Mouse (Mus musculus): Measurements from ENCODE around the gene Has1.

Gene Has1

DNA sequence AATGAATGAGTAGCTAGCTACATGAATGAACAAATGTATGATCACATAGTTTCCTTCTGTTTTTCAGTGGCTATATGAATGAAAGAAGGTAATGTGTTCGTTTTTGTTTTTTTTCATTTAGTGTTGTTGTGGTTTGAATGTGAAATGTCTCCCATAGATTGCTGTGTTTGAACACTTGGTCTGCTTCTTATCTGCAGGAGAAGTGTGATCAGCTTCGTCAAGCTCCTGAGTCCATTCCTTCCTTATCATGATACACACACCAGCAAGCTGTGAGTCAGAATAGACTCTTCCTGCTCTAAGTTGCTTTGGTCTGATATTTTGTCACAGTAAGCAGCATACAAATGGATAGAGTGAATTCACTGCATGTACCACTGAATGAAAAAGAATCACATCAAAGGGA, 6.0 kb downstream of the Has1 start:
- POLR2A ChIA-PET: interaction anchor here (0.7 to 2.2 kb wide), 6 partner anchors 9 to 87 kb away, joined by 3 to 8 read pairs (median 4); no protein-coding TSS in a partner anchor
- CTCF ChIA-PET: interaction anchor here in 1 of 4 experiments (1.6 kb wide), 1 partner anchor 11 kb away, joined by 6 read pairs; no protein-coding TSS in a partner anchor

DNA sequence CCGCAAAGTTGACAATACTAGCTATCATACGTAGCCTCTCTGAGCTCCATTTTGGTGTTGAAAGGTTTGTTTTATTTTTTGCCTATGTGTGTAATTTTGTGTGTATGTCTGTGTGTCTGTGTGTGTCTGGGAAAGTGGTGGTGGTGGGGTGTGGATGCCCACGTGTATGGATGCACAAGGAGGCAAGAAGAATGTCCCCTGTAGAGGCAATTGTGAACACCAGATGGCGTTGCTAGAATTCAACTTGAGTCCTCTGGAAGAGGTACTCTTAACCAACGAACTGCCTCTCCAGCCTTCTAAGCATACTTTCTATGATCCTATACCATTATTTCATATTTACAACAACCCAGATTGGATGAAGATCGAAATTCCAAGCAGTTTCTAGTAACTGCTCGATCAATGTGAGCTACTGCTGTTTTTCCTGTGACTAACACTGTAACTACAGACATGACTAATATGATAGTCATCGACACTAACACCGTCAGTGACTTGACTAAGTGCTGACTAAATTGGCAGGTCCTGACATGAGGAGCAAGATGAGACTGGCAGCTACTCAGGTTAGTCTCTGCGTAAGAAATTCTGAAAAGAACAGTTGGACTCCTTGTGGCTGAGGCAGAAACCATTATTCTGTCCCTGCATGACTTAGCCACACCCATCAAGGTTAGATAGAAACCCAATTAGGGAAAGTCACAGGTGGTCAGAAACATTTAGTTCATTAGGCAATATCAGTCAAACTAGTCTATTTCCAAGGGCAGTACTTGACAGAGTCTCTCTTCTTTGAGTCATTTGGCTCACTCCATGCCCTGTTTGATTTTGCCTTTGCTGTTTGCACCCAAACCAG, 9.6 kb downstream of the Has1 start:
- ChIA-PET POLR2A (interaction anchor here in 2 of 4 experiments (0.5 to 2.5 kb wide), 2 partner anchors 8 to 17 kb away, joined by 3 to 11 read pairs; no protein-coding TSS in a partner anchor), CTCF (interaction anchor here in 2 of 4 experiments (0.7 to 1.4 kb wide), 4 partner anchors 11 to 416 kb away, joined by 3 to 4 read pairs (median 3); no protein-coding TSS in a partner anchor)

DNA sequence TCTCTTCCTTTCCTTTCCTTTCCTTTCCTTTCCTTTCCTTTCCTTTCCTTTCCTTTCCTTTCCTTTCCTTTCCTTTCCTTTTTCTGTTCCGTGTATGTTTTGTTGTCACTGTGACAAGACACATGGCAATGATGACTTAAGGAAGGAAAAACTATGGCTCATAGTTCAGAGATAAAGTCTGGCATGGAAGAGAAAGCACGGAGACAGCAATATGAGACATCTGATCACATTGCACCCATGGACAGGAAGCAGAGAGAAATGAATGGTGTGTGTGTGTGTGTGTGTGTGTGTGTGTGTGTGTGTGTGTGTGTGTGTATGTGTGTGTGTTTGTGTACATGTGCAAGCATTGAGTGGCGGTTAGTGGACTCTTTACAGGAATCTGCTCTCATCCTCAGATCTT, 10.4 kb downstream of the Has1 start:
- POLR2A ChIA-PET: interaction anchor here in 2 of 4 experiments (0.5 to 2.5 kb wide), 2 partner anchors 7 to 16 kb away, joined by 3 to 11 read pairs; no protein-coding TSS in a partner anchor
- CTCF ChIA-PET: interaction anchor here in 2 of 4 experiments (1.3 to 1.4 kb wide), 2 partner anchors 12 to 415 kb away, joined by 3 to 4 read pairs; no protein-coding TSS in a partner anchor

DNA sequence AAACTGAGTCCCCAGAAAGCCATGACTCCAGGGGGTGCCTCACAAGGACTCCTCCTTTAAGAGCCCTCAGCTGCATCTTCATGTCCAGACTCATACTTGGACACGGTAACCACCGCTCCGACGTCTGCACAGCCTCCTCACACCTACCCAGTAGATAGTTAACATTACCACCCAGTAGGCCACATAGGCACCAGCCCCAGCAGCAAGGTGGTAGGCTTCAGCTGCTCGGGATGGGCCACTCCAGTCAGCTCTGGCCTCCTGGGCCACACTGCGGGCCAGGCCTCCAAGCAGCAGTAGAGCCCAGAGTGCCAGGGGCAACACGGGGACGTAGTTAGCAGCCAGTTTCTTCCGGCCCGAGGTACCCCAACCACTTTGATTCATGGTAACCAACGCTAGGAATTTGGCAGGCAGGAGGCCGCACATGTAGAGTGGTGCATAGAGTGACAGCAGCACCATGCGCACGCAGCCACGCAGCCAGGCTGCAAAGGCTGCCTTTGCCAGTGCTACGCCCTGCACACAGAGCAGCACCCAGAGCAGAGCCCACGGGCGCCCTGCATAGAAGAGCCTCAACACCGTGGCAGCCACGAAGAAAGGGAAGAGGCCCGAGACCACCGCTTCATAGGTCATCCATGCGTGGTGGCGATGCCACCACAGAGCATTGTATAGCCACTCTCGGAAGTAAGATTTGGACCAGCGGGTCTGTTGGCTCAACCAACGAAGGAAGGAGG, 11.3 kb downstream of the Has1 start:
- ChIA-PET POLR2A (interaction anchor here in 1 of 4 experiments (1.1 kb wide), 1 partner anchor 12 kb away, joined by 3 read pairs; no protein-coding TSS in a partner anchor), CTCF (no interaction called here)

DNA sequence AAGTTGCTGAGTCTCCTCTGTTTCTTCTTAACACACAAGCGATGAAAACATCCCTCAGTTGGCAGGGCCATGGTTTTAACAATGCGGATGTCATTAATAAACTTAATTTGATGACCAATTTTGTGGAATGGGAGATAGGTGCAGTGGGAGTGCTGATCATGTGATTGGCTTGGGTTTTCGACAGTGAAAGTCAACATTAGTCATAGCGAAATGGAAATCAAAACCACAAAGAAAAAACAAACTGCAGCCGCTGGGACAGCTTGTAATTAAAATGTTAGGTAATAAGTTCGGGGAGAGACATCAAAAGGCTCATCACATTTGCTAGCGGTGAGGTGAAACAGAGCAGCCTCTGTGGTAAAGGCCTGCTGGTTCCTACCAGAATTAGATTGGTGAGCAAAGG, 14.2 kb downstream of the Has1 start:
- ChIA-PET CTCF (no interaction called here), POLR2A (no interaction called here)

DNA sequence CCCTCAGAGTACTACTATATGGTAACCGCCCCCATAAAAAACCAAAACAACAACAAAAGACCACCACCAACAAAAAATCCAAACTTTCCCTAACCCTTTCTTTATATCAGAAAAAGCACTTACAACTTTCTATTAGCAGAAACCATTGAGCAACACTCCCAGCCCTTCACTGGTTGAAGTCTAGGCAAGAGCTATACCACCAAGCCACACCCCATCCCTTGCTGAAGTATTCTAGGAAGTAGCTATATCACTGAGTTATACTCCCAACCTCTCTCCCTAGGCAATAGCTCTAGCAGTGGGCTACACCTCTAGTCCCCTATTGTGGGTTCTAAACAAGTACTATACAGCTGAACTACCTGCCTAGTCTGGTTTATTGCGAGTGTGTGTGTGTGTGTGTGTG, 15.7 kb downstream of the Has1 start:
- ChIA-PET CTCF (interaction anchor here in 2 of 4 experiments (0.5 to 2.7 kb wide), 2 partner anchors 13 to 73 kb away, joined by 4 to 13 read pairs; no protein-coding TSS in a partner anchor), POLR2A (interaction anchor here in 3 of 4 experiments (0.9 to 3.3 kb wide), 9 partner anchors 9 to 236 kb away, joined by 3 to 62 read pairs (median 9); partner anchors contain the start of genes Spaca6 (in 3 of the 3) and Lnpep (in 1 of the 3))

DNA sequence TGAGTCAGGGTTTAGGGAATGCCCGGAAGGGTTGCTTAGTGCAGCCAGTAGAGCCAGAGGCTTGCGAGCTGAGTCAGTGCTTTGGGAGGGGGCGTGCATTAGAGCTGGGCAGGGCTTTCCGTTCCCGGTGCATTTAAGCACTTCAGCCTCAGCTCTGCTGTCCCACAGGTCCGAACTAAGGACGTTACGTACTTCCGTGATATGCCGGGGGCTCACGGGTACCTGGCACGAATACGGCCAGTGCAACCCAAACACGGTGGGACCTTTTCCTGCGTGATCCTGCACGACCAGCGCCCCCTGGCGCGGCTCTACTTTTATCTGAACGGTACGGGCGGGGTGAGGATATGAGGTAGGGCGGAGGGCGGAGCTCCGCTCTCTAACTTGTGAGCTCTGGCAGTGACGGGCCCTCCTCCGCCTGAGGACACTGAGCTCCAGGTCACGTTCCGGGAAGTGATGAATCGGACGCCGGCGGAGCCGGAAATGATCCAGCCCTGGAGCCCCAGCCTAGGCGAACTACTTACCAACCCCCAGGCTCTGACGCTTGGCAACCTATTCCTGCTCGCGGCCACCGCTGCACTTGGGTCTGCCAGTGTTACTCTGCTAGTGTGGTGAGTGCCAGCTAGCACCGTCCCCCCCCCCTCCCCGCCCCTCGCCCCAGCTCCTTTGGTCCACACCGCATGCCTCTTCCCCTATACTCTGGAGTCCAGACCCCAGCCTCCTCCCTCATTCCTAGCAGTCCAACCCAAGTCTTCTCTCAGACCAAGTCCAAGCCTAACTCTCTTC, 16.9 kb downstream of the Has1 start:
- ChIA-PET CTCF (interaction anchor here (0.5 to 2.7 kb wide), 27 partner anchors 8 to 534 kb away, joined by 3 to 56 read pairs (median 4); partner anchors contain the start of gene Spaca6 (in 3 of the 4)), POLR2A (interaction anchor here (0.6 to 3.3 kb wide), 31 partner anchors 8 to 464 kb away, joined by 3 to 62 read pairs (median 5); partner anchors contain the start of genes Spaca6 (in 4 of the 4), Lnpep (in 3 of the 4) and Riok2 (in 1 of the 4))

DNA sequence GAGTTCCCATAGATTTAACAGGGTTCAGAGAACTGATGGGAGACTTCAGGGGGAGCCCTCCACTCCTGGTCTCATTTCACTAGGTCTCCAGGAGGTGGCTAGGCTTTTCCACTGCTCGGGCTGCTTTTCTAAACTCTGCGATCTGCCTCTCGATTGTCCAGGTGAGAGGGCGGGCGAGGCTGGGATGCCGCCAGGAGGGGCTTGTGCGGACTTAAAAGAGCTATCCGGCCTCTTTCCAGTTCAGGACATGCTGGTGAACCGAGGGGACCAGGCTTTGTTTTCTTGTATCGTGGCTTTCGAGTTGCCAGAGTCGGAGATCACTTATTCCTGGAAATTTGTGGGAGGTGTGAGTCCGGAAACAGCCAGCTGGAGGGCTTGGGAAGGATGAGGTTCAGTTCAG, 17.6 kb downstream of the Has1 start:
- ChIA-PET CTCF (interaction anchor here in 3 of 4 experiments (0.6 to 2.7 kb wide), 13 partner anchors 9 to 214 kb away, joined by 3 to 56 read pairs (median 5); partner anchors contain the start of gene Spaca6 (in 1 of the 3)), POLR2A (interaction anchor here (0.6 to 3.3 kb wide), 20 partner anchors 8 to 464 kb away, joined by 3 to 62 read pairs (median 6); partner anchors contain the start of genes Spaca6 (in 4 of the 4), Lnpep (in 3 of the 4) and Riok2 (in 1 of the 4))

DNA sequence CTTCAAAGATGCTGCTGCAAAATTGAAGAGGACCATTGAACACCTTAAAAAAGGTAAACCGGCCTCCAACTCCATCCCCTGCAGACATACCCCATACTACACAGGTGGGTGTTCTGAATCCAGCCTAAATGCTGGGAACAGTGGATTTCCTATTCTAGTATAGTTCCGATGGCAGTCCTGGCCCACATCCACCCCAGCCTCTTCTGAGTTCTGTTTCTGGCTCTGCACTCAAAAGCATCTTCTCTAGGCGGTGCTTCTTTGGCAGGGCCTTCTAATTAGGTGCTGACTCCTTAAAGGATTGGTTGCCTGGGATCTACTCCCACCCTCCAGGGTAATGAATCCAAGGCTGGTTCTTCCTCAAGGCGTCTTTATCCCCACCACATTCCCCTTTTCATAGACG, 18.9 kb downstream of the Has1 start:
- POLR2A ChIA-PET: no interaction called here
- CTCF ChIA-PET: interaction anchor here in 1 of 4 experiments (2.5 kb wide), 1 partner anchor 8 kb away, joined by 56 read pairs; the partner anchor contains the start of gene Spaca6

DNA sequence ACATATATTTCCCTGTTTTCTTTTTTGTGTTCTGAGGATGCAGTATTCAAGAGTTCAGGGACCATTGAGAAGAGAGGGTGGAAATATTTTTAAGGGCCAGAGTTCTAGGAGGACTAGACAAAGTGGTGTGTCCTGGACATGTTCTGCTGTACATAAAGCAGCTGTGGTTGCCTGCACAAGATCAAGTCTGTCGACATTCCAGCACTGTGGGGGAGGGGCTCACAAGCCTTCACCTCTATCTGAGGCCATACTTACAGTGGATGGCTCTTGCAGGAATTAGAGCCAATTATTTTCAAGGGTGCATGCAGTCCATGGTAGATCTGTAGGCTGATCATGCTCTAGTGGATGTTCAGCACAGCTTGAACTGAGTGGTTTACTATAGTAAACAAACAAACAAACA, 20.1 kb downstream of the Has1 start:
- ChIA-PET CTCF (no interaction called here), POLR2A (interaction anchor here in 1 of 4 experiments (1.3 kb wide), 1 partner anchor 9 kb away, joined by 3 read pairs; no protein-coding TSS in a partner anchor)

DNA sequence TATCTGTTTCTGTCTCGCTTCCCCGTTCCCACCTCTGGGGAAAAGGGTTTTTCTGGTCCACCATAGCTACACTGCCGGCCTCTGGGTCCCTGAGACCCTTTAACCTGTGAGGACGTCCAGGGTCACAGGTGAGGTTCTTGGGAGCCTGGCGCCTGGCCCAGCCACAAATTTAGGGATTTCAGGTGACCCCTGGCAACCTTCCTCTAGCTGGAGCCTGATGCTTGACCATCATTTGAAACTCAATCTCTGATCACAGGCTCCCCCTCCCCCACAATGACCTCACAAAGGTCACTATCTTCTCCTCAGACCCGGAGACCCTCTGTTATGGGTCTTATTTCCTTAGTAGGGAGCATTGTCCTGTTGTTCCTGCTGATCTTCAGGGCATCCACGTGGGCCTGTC, 24.3 kb downstream of the Has1 start:
- ChIA-PET POLR2A (interaction anchor here in 2 of 4 experiments (1.4 to 6.1 kb wide), 3 partner anchors 8 to 206 kb away, joined by 3 to 62 read pairs (median 9); partner anchors contain the start of gene Lnpep (in 1 of the 2)), CTCF (interaction anchor here in 1 of 4 experiments (0.7 to 6.1 kb wide), 2 partner anchors 7 to 22 kb away, joined by 4 to 56 read pairs; no protein-coding TSS in a partner anchor)

DNA sequence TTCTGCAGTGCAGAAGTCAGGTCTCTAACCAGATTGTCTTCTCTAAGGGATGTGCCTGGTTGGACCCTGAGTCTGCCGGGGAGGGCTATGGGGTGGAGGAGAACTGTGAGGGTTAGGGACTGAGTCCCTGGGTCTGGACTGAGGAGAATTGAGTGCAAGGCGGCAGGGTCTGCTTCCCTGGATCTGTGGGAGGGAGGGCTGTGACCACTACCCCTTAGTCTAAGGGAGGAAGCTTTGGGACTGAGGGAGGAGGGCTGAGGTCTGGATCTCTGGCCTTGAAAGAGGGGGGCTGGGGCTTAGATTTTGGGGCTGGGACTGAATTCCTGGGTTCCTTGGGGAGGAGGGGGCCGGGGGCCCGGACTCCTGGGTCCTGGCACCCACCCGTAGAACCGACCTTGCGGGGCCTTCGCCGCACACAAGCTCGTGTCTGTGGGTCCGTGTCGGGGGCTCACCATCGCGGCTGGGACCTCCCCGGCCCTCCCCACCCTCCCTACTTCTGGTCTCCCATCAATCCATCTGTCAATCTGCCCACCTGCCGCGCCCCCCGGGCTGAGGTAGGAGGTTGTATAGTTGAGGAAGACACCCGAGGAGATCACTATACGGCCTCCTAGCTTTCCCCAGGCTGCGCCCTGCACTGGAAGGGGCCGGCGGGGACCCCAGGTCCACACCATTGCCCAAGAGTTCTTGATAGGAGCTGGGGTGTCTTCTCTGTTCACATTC, 25.0 kb downstream of the Has1 start:
- POLR2A ChIA-PET: interaction anchor here in 2 of 4 experiments (2.3 to 6.1 kb wide), 3 partner anchors 8 to 205 kb away, joined by 9 to 62 read pairs (median 26); partner anchors contain the start of gene Lnpep (in 1 of the 2)
- CTCF ChIA-PET: interaction anchor here in 2 of 4 experiments (0.7 to 6.1 kb wide), 3 partner anchors 8 to 23 kb away, joined by 4 to 56 read pairs (median 14); no protein-coding TSS in a partner anchor

DNA sequence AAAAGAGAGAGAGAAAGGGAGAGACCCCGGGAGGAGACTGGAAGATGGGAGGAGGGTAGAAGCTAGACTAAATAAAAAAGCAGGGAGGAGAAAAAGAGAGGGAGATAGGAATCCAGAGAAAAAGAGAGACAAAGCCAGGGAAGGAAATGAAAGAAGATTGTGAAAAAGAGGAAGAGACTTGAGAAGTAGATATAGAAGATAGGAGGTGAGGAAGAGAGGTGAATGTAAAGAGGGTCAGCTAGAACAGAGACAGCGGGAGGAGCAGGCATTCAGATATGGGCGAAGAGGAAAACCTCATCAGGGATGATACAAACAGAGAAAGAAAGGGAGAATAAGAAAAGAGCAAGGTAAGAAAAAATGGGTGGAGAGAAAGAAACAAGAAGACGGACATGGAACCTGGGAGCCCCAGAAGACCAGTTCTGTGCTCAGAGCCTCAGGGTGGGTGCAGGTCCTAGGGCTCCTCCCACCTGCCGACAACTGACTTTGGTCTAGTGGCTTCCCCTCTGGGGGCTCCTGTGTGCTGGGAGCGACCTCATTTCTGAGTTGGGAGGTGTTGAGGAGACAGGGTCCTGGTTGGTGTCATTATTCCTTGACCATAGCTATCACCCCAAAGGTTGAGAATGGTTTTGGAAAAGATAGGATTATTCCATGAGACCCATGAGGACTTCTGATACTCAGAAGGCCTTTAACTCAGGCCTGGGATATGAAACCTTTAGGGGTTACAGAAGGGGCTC, 25.8 kb downstream of the Has1 start:
- POLR2A ChIA-PET: interaction anchor here in 3 of 4 experiments (0.6 to 6.1 kb wide), 9 partner anchors 9 to 833 kb away, joined by 3 to 62 read pairs (median 8); partner anchors contain the start of gene Lnpep (in 1 of the 3)
- CTCF ChIA-PET: interaction anchor here in 3 of 4 experiments (0.9 to 6.1 kb wide), 4 partner anchors 8 to 440 kb away, joined by 3 to 56 read pairs (median 10); no protein-coding TSS in a partner anchor

DNA sequence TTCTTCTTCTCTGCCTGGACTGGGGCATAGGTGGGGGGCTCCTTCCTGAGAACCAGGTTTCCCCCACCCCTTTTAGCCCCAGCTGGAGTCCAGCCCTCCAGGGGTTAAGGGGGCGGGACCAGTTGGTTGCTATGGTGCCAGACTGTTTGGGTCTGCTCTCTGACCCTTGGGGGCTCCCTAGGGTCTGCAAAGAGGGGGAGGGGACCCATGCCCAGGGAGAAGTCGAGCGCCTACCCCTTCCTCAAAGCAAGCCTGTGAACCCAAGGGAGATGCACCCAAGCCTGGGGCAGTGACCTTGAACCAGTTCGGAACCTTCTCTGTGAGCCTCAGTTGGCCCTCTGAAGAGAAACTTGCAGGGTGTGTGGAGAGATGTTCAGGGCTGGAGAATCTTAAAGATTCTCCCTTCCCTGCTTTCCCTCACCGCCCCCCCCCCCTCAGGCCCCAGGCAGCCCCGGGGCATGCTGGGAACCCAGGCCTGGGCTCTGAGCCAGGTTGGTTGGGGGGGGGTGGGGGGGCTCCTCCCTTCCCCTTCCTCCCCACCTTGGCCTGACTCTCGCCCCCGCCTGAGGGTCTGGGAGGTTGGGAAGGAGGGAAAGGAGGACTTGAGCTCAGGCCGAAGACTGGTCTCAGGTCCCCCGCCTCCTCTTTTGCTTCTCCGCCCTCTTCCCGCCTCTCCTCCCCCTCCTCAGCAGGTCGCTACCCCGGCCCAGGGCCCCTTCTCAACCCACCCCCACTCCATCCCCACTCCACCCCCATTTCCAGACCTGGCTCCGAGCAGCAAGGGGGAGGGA, 26.6 kb downstream of the Has1 start:
- CTCF ChIA-PET: interaction anchor here in 3 of 4 experiments (0.9 to 6.1 kb wide), 4 partner anchors 9 to 439 kb away, joined by 3 to 56 read pairs (median 10); no protein-coding TSS in a partner anchor
- POLR2A ChIA-PET: interaction anchor here (0.6 to 6.1 kb wide), 11 partner anchors 9 to 906 kb away, joined by 3 to 62 read pairs (median 6); partner anchors contain the start of gene Lnpep (in 1 of the 4)

DNA sequence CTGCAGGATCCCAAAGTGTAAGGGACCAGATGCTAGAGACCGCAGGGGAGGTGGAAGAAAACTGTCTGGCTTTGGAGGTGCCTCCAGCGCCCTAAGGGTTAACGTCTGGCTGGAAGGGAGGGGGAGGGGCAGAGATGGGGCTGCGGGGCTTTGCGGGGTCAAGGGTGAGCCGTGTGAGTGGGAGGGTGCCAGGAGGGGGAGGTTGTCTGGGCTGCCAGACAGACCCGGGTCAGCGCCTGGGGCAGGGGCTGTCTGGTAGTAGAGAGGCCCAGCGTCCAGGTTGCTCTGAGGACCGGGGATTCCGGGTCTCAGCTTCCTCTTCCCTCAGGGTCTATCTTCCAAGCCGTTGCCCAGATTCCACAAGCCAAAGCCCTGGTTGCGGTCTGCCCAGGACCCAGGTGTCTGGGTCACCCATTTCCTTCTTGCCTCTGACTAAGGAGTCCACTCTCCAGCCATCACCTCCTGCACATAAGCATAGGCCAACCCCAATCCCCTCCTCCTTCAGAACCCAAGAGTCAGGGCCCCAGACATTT, 27.3 kb downstream of the Has1 start:
- ChIA-PET POLR2A (interaction anchor here (0.6 to 6.1 kb wide), 14 partner anchors 10 to 703 kb away, joined by 3 to 62 read pairs (median 4); partner anchors contain the start of gene Lnpep (in 2 of the 4)), CTCF (interaction anchor here (0.6 to 6.1 kb wide), 7 partner anchors 10 to 630 kb away, joined by 3 to 56 read pairs (median 3); no protein-coding TSS in a partner anchor)

Measured in embryonic stem cell, embryonic (primary cell).